Mouse (Mus musculus): ENCODE data around the gene Apol6. TPM values are rescaled to one million over a fixed set of nuclear protein-coding genes. Genes with fewer than 3 reads are reported as not detected.

The Apol6 gene
- polyA plus RNA-seq (2015; fragmentation: Nextera tagmentation; extraction: Ambion mirVana) = not detected in 2 replicates

DNA sequence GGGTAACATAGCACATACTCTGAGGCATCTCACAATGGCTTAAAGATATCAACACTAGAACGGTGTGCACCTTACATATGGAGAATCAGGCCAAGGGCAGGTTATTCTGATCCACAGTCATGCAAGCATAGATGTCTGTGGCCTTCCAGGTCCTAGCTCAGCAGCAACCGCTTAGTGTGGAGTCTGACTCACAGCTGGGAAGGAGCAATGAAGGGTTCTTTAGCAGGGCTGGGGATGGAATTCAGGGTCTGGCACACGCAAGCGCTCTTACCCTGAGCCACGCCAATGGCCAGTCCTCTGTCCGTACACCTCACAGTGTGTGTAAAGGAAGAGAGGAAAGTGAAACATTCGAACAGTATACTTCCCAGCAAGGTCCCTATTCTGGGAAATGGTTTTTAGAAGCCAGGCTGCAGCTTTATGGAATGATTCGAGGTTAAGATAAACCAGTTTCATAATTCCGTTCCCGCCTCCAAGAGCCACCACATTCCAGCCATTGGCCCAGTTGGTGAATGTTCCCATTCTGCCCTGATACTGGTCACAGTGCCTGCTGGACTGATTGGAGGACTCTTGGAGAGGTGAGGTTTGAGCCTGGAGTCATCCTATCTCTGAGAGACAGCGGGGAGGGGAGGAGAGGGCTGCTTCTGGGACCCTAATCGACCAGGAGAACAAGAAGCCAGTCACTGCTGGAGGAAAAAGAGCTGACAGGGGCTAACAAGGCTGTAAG lies at the start of gene Apol6:
Apol6 (plus strand) TSS at position 133 of the 724 bp plus-strand sequence.
- no peak for ATAC-seq
- no peak within 1 kb of the TSS for H3K9ac ChIP-seq (ENCODE audit: low read depth, low read length)
- H3K4me1 ChIP-seq (ENCODE audit: control insufficient read depth, insufficient read depth, low read length) = no peaks in the 10 kb centered on the region
- H3K9me3 ChIP-seq (replicated peaks; ENCODE audit: control insufficient read depth, low read length, poor library complexity, severe bottlenecking) = no peaks in the 10 kb centered on the region
- no peak within 1 kb of the TSS for H3K27ac ChIP-seq (ENCODE audit: low read length)
- WGBS = 85% methylated on average over 12 of the region's 12 CpGs
- no peaks in the 10 kb centered on the region for H3K36me3 ChIP-seq (ENCODE audit: control insufficient read depth, insufficient read depth, low read length)
- no peaks in the 10 kb centered on the region for H3K27me3 ChIP-seq (ENCODE audit: control insufficient read depth, insufficient read depth, low read depth, low read length)
- H3K4me2 ChIP-seq (ENCODE audit: low read length) = no peak within 1 kb of the TSS
- H3K4me3 ChIP-seq (ENCODE audit: low read depth, low read length) = no peak within 1 kb of the TSS

GRCm38 (mm10) chr15:76998048-76998447 lies 46.5 kb upstream of the Apol6 start:
- no peak overlapping the region for H3K4me3 ChIP-seq (ENCODE audit: low read depth, low read length)
- no peaks in the 10 kb centered on the region for H3K36me3 ChIP-seq (ENCODE audit: control insufficient read depth, insufficient read depth, low read length)
- no peaks in the 10 kb centered on the region for H3K27me3 ChIP-seq (ENCODE audit: control insufficient read depth, insufficient read depth, low read depth, low read length)
- H3K9ac ChIP-seq (ENCODE audit: low read depth, low read length) = no peak overlapping the region
- H3K9me3 ChIP-seq (replicated peaks; ENCODE audit: control insufficient read depth, low read length, poor library complexity, severe bottlenecking) = no peaks in the 10 kb centered on the region
- ATAC-seq = no peak
- 79% methylated on average over 2 of the region's 2 CpGs for WGBS
- no peak overlapping the region for H3K4me2 ChIP-seq (ENCODE audit: low read length)
- H3K4me1 ChIP-seq (ENCODE audit: control insufficient read depth, insufficient read depth, low read length) = no peaks in the 10 kb centered on the region
- H3K27ac ChIP-seq (ENCODE audit: low read length) = no peak overlapping the region

GRCm38 (mm10) chr15:76998878-76999588 lies 45.5 kb upstream of the Apol6 start:
- Histone ChIP-seq H3K9ac (ENCODE audit: low read depth, low read length) (peak overlapping the region; percentile 46; the same call in 1 of the 2 replicates), H3K27ac (ENCODE audit: low read length) (no peak overlapping the region), H3K9me3 (replicated peaks; ENCODE audit: control insufficient read depth, low read length, poor library complexity, severe bottlenecking) (no peaks in the 10 kb centered on the region), H3K36me3 (ENCODE audit: control insufficient read depth, insufficient read depth, low read length) (no peaks in the 10 kb centered on the region), H3K27me3 (ENCODE audit: control insufficient read depth, insufficient read depth, low read depth, low read length) (no peaks in the 10 kb centered on the region), H3K4me2 (ENCODE audit: low read length) (peak overlapping the region; percentile 20; the same call in 1 of the 2 replicates), H3K4me1 (ENCODE audit: control insufficient read depth, insufficient read depth, low read length) (no peaks in the 10 kb centered on the region), H3K4me3 (ENCODE audit: low read depth, low read length) (no peak overlapping the region)
- ATAC-seq = no peak
- 46% methylated on average over 21 of the region's 21 CpGs for WGBS

GRCm38 (mm10) chr15:77003173-77003867 lies 41.2 kb upstream of the Apol6 start:
- 91% methylated on average over 3 of the region's 3 CpGs for WGBS
- no peak overlapping the region for H3K9ac ChIP-seq (ENCODE audit: low read depth, low read length)
- no peak overlapping the region for H3K4me2 ChIP-seq (ENCODE audit: low read length)
- H3K27ac ChIP-seq (ENCODE audit: low read length) = no peak overlapping the region
- H3K36me3 ChIP-seq (ENCODE audit: control insufficient read depth, insufficient read depth, low read length) = no peaks in the 10 kb centered on the region
- no peaks in the 10 kb centered on the region for H3K4me1 ChIP-seq (ENCODE audit: control insufficient read depth, insufficient read depth, low read length)
- H3K4me3 ChIP-seq (ENCODE audit: low read depth, low read length) = no peak overlapping the region
- ATAC-seq = no peak
- H3K9me3 ChIP-seq (replicated peaks; ENCODE audit: control insufficient read depth, low read length, poor library complexity, severe bottlenecking) = no peaks in the 10 kb centered on the region
- H3K27me3 ChIP-seq (ENCODE audit: control insufficient read depth, insufficient read depth, low read depth, low read length) = no peaks in the 10 kb centered on the region

DNA sequence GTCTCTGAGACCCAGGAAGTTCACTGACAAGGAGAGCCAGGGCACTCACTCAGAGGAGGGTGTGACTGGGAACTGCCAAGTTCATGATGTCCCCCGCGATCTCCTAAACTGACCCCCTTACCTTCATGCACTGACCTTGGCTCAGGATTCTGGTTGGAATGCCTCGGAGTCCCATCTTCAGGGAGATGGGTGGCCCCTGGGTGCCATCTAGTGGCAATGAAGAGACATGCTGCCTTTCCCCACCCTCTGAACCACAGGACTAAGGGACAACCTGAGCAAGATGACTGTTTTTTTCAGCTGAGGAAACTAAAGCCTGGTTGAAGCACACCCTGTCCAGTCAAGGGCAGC lies 40.7 kb upstream of the Apol6 start:
- no peak overlapping the region for H3K27ac ChIP-seq (ENCODE audit: low read length)
- no peaks in the 10 kb centered on the region for H3K9me3 ChIP-seq (replicated peaks; ENCODE audit: control insufficient read depth, low read length, poor library complexity, severe bottlenecking)
- H3K4me1 ChIP-seq (ENCODE audit: control insufficient read depth, insufficient read depth, low read length) = no peaks in the 10 kb centered on the region
- no peaks in the 10 kb centered on the region for H3K27me3 ChIP-seq (ENCODE audit: control insufficient read depth, insufficient read depth, low read depth, low read length)
- ATAC-seq = no peak
- no peak overlapping the region for H3K4me2 ChIP-seq (ENCODE audit: low read length)
- H3K36me3 ChIP-seq (ENCODE audit: control insufficient read depth, insufficient read depth, low read length) = no peaks in the 10 kb centered on the region
- H3K4me3 ChIP-seq (ENCODE audit: low read depth, low read length) = no peak overlapping the region
- no peak overlapping the region for H3K9ac ChIP-seq (ENCODE audit: low read depth, low read length)
- WGBS = 14% methylated on average over 3 of the region's 3 CpGs

DNA sequence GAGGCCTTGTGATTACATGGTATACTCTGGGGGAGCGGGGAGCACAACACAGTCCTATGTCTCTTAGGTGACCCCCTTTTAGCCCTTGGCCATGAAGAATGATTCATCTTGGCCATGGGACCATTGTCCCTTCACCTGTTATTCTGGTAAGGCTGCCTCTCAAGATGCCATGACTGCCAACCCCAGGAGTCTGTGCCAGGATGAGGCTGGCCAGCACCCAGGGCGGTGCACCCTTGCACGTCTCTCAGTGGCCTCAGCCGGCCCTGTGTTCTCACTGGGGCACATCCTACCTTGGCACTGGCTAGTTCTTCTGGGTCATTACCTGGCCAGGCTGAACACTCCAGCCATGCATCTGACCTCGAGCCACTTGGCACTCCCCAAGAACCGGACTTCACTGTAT lies 35.7 kb upstream of the Apol6 start:
- Histone ChIP-seq H3K4me3 (ENCODE audit: low read depth, low read length) (no peak overlapping the region), H3K4me2 (ENCODE audit: low read length) (no peak overlapping the region), H3K36me3 (ENCODE audit: control insufficient read depth, insufficient read depth, low read length) (no peaks in the 10 kb centered on the region), H3K27ac (ENCODE audit: low read length) (no peak overlapping the region), H3K27me3 (ENCODE audit: control insufficient read depth, insufficient read depth, low read depth, low read length) (no peaks in the 10 kb centered on the region), H3K4me1 (ENCODE audit: control insufficient read depth, insufficient read depth, low read length) (peaks cover 6% of the 10 kb centered on the region; the same call in 1 of the 2 replicates), H3K9me3 (replicated peaks; ENCODE audit: control insufficient read depth, low read length, poor library complexity, severe bottlenecking) (no peaks in the 10 kb centered on the region), H3K9ac (ENCODE audit: low read depth, low read length) (no peak overlapping the region)
- 89% methylated on average over 6 of the region's 6 CpGs for WGBS
- no peak for ATAC-seq

GRCm38 (mm10) chr15:77013753-77014241 lies 30.7 kb upstream of the Apol6 start:
- Histone ChIP-seq H3K9me3 (replicated peaks; ENCODE audit: control insufficient read depth, low read length, poor library complexity, severe bottlenecking) (no peaks in the 10 kb centered on the region), H3K27ac (ENCODE audit: low read length) (peak overlapping the region; percentile 68), H3K4me1 (ENCODE audit: control insufficient read depth, insufficient read depth, low read length) (peaks cover 13% of the 10 kb centered on the region; the same call in 1 of the 2 replicates), H3K4me2 (ENCODE audit: low read length) (peak overlapping the region; percentile 33), H3K4me3 (ENCODE audit: low read depth, low read length) (no peak overlapping the region), H3K9ac (ENCODE audit: low read depth, low read length) (peak overlapping the region; percentile 52; the same call in 1 of the 2 replicates), H3K36me3 (ENCODE audit: control insufficient read depth, insufficient read depth, low read length) (no peaks in the 10 kb centered on the region), H3K27me3 (ENCODE audit: control insufficient read depth, insufficient read depth, low read depth, low read length) (no peaks in the 10 kb centered on the region)
- ATAC-seq = peak; percentile 77
- WGBS = 23% methylated on average over 15 of the region's 15 CpGs

GRCm38 (mm10) chr15:77014431-77014830 lies 30.1 kb upstream of the Apol6 start:
- 72% methylated on average over 6 of the region's 6 CpGs for WGBS
- Histone ChIP-seq H3K4me1 (ENCODE audit: control insufficient read depth, insufficient read depth, low read length) (peaks cover 13% of the 10 kb centered on the region; the same call in 1 of the 2 replicates), H3K27ac (ENCODE audit: low read length) (peak overlapping the region; percentile 68), H3K4me3 (ENCODE audit: low read depth, low read length) (no peak overlapping the region), H3K36me3 (ENCODE audit: control insufficient read depth, insufficient read depth, low read length) (no peaks in the 10 kb centered on the region), H3K27me3 (ENCODE audit: control insufficient read depth, insufficient read depth, low read depth, low read length) (no peaks in the 10 kb centered on the region), H3K9me3 (replicated peaks; ENCODE audit: control insufficient read depth, low read length, poor library complexity, severe bottlenecking) (no peaks in the 10 kb centered on the region), H3K9ac (ENCODE audit: low read depth, low read length) (peak overlapping the region; percentile 52), H3K4me2 (ENCODE audit: low read length) (peak overlapping the region; percentile 33)
- ATAC-seq = no peak; the same call in 1 of the 2 replicates
